Mouse (Mus musculus): ENCODE data around the gene Shroom3. TPM values are rescaled to one million over a fixed set of nuclear protein-coding genes. Genes with fewer than 3 reads are reported as not detected.
"Not testable (repeated sequence)": the region's sequence is repeated elsewhere in the genome, so short reads cannot be mapped to it uniquely, and the experiment has no call there.

Shroom3 gene
- polyA plus RNA-seq, 1 experiment from 2014 or later: 0.22 TPM

DNA sequence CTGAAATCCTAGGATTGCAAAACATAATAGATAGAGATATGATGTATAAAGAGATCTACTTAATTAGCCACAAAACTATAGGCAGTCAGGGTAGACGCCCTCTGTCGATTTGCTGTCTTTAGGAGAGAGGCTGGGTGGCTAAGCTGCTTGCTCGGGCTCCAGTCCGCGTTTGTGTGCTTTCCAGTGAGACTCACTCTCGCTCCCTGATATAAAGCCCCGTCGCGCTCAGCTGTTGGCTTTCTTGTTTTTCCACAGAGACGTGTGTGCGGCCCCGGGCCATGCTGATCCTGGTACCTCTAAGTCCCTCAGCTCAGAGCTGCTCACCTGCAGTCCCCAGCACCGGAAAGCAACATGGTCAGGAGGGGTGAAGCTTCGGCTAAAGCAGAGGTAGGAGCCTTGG lies 236.2 kb downstream of the Shroom3 start:
- no peak for ATAC-seq (ENCODE audit: insufficient read depth)
- Histone ChIP-seq H3K27me3 (no peaks in the 10 kb centered on the region), H3K27ac (replicated peaks) (no peak overlapping the region), H3K4me3 (replicated peaks) (no peak overlapping the region), H3K36me3 (replicated peaks) (no peaks in the 10 kb centered on the region), H3K4me1 (replicated peaks) (no peaks in the 10 kb centered on the region), H3K4me2 (no peak overlapping the region), H3K9ac (no peak overlapping the region), H3K9me3 (replicated peaks) (no peaks in the 10 kb centered on the region)
- WGBS (ENCODE audit: insufficient replicate concordance): 71% methylated on average over 14 of the region's 14 CpGs

DNA sequence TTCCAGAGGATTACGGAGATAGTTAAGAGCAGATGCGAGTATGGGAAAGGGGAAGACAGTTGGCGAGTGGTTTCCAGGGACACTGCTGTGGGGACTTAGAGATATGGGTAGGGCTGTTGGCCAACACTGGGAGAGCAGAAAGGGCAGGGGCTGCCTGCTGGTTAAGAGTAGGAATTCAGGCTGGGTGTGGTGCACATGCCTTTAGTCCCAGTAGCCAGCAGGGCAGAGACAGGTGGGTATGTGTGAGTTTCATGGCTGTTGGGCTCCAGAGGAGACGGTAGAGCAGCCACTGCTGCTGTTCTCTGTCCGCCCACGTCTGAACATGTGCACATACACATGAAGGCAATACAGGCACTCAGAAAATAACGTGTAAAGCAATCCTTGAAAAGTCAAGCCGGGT lies 237.7 kb downstream of the Shroom3 start:
- no peaks in the 10 kb centered on the region for H3K27me3 ChIP-seq
- 59% methylated on average over 8 of the region's 8 CpGs for WGBS (ENCODE audit: insufficient replicate concordance)
- no peak overlapping the region for H3K4me2 ChIP-seq
- no peak for ATAC-seq (ENCODE audit: insufficient read depth)
- H3K9ac ChIP-seq: no peak overlapping the region
- no peaks in the 10 kb centered on the region for H3K9me3 ChIP-seq (replicated peaks)
- H3K4me1 ChIP-seq (replicated peaks): peaks cover 5% of the 10 kb centered on the region; the same call in 1 of the 2 replicates
- no peak overlapping the region for H3K27ac ChIP-seq (replicated peaks)
- H3K36me3 ChIP-seq (replicated peaks): no peaks in the 10 kb centered on the region
- H3K4me3 ChIP-seq (replicated peaks): no peak overlapping the region

DNA sequence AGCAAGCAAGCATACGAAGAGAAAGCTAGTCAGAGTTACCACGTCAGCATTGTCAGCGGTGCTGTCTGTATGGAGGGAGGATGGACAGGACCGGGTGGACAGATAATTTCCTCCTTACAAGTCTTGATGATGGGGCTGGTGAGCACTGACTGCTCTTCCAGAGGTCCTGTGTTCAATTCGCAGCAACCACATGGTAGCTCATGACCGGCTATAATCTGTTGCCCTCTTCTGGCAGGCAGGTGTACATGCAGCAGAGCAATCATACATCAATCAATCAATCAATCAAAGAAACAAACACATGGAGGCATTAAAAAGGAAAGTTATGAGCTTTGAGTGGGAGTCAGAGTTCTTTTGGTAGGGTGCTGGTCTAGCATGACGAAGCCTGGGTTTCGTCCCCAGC lies 238.5 kb downstream of the Shroom3 start:
- ATAC-seq (ENCODE audit: insufficient read depth): no peak
- no peak overlapping the region for H3K27ac ChIP-seq (replicated peaks)
- no peak overlapping the region for H3K4me2 ChIP-seq
- 59% methylated on average over 8 of the region's 8 CpGs for WGBS (ENCODE audit: insufficient replicate concordance)
- H3K36me3 ChIP-seq (replicated peaks): no peaks in the 10 kb centered on the region
- no peak overlapping the region for H3K9ac ChIP-seq
- H3K4me3 ChIP-seq (replicated peaks): no peak overlapping the region
- peaks cover 5% of the 10 kb centered on the region; the same call in 1 of the 2 replicates for H3K4me1 ChIP-seq (replicated peaks)
- H3K9me3 ChIP-seq (replicated peaks): no peaks in the 10 kb centered on the region
- no peaks in the 10 kb centered on the region for H3K27me3 ChIP-seq

DNA sequence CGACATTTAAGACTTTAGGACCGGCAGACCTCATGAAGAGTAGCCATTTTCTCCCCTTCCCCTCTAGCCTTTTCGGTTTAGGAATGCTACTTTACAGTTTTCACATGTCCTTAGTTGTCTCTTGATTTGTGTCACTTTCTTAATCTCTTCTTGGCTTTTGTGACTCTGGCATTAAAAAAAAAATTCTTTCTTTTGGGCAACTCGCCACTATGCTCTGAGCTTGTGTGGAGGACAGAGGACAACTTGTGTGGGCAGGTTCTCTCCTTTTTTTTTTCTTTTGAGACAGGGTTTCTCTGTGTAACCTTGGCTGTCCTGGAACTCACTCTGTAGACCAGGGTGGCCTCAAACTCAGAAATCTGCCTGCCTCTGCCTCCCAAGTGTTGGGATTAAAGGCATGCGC lies 239.7 kb downstream of the Shroom3 start:
- H3K9me3 ChIP-seq (replicated peaks); H3K4me3 ChIP-seq (replicated peaks); ATAC-seq (ENCODE audit: insufficient read depth); H3K27me3 ChIP-seq; H3K4me1 ChIP-seq (replicated peaks); H3K27ac ChIP-seq (replicated peaks); H3K9ac ChIP-seq; H3K4me2 ChIP-seq; H3K36me3 ChIP-seq (replicated peaks): not testable (repeated sequence)
- 69% methylated on average over 5 of the region's 5 CpGs for WGBS (ENCODE audit: insufficient replicate concordance)

DNA sequence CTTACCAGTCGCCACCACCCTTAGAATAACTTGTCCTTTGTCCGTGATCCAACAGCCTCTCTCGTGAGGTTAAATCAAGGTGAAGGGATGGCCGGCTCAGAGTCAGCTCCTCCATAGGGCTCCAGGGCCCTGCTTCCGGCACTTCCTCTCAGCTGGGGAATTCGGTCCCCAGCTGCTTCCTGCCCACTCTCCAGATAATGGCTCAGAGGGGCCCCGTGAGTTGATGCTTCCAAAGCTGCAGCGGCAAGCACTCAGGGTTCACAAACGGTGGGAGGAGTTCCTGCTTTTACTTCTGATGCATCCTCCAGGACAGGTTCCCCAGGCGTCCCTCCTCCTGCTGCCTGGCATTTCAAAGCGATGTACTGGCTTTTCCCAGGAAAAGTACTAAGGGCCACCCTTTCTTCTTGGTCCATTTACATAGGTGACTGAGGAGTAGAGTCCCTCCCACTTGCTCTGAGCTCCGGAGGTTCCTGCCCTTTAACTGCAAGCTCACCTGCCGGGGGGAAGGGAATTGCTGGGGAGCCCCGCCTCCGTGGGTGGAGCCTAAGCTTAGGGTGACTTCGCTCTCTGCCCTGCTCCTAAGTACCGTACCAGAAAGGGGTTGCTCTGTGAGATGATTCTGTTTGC lies 241.7 kb downstream of the Shroom3 start:
- Histone ChIP-seq H3K9me3 (replicated peaks) (no peaks in the 10 kb centered on the region), H3K4me1 (replicated peaks) (peaks cover 5% of the 10 kb centered on the region; the same call in 1 of the 2 replicates), H3K36me3 (replicated peaks) (no peaks in the 10 kb centered on the region), H3K4me3 (replicated peaks) (no peak overlapping the region), H3K27me3 (no peaks in the 10 kb centered on the region), H3K27ac (replicated peaks) (no peak overlapping the region), H3K4me2 (peak overlapping the region; percentile 40), H3K9ac (no peak overlapping the region)
- WGBS (ENCODE audit: insufficient replicate concordance): 5% methylated on average over 17 of the region's 17 CpGs
- peak; percentile 69 for ATAC-seq (ENCODE audit: insufficient read depth)

DNA sequence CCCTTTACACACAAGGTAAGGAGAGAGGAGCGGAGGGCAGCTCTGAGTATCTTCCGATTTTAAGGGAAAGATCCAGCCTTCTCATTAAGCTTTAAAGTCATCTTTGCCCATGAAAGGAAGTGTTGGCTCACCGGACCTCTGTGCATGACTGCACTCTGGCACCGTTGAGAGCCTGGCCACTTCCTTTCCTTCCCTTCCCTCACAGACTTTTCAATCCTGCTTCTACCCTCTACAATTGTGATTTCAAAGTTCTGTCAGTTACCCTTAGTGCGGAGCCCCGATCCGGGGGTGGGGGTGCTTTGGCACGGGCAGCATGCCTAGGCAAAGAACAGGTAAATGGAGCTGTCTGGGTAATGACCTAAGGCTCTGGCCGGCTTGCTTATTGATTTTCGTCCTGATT lies 244.4 kb downstream of the Shroom3 start:
- no peak overlapping the region for H3K4me2 ChIP-seq
- no peak overlapping the region for H3K4me3 ChIP-seq (replicated peaks)

DNA sequence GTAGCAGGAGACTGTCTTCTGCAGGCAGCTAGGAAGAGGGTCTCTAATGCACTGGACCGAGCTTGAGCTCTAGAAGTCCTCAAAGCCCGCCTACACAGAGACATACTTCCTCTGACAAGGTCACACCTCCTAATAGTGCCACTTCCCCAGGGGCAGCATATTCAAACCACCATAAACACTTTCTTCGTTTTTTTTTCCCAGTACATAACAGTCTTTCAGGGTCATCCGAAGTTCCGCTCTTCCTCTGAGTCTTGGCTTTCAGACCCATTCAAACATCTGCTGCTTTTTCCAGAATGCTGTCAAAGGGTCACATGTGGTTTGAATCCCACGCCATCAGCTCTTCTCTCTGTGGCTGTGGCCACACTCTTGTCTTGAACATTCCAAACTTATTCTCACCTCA lies 247.3 kb downstream of the Shroom3 start:
- Histone ChIP-seq H3K4me1 (replicated peaks) (no peaks in the 10 kb centered on the region), H3K27me3 (no peaks in the 10 kb centered on the region), H3K4me2 (no peak overlapping the region), H3K4me3 (replicated peaks) (no peak overlapping the region), H3K9ac (no peak overlapping the region), H3K36me3 (replicated peaks) (no peaks in the 10 kb centered on the region), H3K9me3 (replicated peaks) (no peaks in the 10 kb centered on the region), H3K27ac (replicated peaks) (no peak overlapping the region)
- WGBS (ENCODE audit: insufficient replicate concordance): 46% methylated on average over 6 of the region's 6 CpGs
- ATAC-seq (ENCODE audit: insufficient read depth): no peak

More for the DNA sequence above, 244.4 kb downstream of the Shroom3 start:
- no peaks in the 10 kb centered on the region for H3K36me3 ChIP-seq (replicated peaks)
- H3K27ac ChIP-seq (replicated peaks): no peak overlapping the region
- ATAC-seq (ENCODE audit: insufficient read depth): no peak
- H3K27me3 ChIP-seq: no peaks in the 10 kb centered on the region
- no peak overlapping the region for H3K9ac ChIP-seq
- WGBS (ENCODE audit: insufficient replicate concordance): 42% methylated on average over 10 of the region's 10 CpGs
- H3K9me3 ChIP-seq (replicated peaks): no peaks in the 10 kb centered on the region
- H3K4me1 ChIP-seq (replicated peaks): peaks cover 5% of the 10 kb centered on the region; the same call in 1 of the 2 replicates

DNA sequence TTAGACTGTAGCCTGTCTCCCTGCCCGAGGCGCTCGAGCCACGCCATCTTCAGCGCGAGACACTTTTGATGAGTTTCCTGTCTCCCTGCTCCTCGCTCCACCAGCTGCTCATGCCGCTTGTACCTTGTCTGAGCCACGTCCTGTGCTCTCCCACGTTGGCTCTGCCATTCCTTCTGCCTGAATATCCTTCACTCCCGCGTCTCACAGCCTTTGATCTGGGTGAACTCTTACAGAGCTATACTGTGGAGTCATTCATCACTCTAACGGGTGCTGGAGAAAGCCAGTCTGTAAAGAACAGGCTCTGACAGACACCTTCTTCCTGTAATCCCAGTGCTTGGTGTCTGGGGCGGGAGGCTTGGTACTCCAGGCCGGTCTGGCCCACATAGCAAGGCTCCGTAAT lies 248.1 kb downstream of the Shroom3 start:
- ATAC-seq (ENCODE audit: insufficient read depth): no peak
- H3K9ac ChIP-seq: no peak overlapping the region
- H3K4me2 ChIP-seq: no peak overlapping the region
- 53% methylated on average over 16 of the region's 16 CpGs for WGBS (ENCODE audit: insufficient replicate concordance)
- no peak overlapping the region for H3K27ac ChIP-seq (replicated peaks)
- no peaks in the 10 kb centered on the region for H3K4me1 ChIP-seq (replicated peaks)
- H3K36me3 ChIP-seq (replicated peaks): no peaks in the 10 kb centered on the region
- no peaks in the 10 kb centered on the region for H3K27me3 ChIP-seq
- H3K4me3 ChIP-seq (replicated peaks): no peak overlapping the region
- H3K9me3 ChIP-seq (replicated peaks): no peaks in the 10 kb centered on the region

DNA sequence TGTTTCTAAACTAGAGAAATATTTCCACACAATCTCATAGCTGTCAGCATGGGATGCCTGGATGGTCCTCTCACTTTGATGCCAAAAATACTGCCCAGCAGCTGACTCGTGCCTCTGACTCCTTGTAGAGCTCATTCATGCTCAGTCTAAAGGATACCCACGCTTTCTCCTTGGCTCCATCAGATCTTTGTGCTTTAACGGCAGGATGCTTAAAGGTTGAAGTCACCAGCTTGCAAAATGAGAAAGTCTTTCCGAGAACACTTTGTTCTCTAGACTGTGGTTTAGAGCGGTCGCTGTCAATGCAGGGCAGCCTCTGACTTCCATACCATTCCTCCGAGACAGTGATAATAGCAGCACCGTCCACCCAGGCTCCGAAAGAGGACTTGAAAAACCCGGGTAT lies 249.8 kb downstream of the Shroom3 start:
- Histone ChIP-seq H3K4me3 (replicated peaks) (no peak overlapping the region), H3K27ac (replicated peaks) (no peak overlapping the region), H3K9me3 (replicated peaks) (no peaks in the 10 kb centered on the region), H3K36me3 (replicated peaks) (no peaks in the 10 kb centered on the region), H3K9ac (no peak overlapping the region), H3K4me1 (replicated peaks) (no peaks in the 10 kb centered on the region), H3K4me2 (no peak overlapping the region), H3K27me3 (no peaks in the 10 kb centered on the region)
- WGBS (ENCODE audit: insufficient replicate concordance): 62% methylated on average over 10 of the region's 10 CpGs
- no peak for ATAC-seq (ENCODE audit: insufficient read depth)

DNA sequence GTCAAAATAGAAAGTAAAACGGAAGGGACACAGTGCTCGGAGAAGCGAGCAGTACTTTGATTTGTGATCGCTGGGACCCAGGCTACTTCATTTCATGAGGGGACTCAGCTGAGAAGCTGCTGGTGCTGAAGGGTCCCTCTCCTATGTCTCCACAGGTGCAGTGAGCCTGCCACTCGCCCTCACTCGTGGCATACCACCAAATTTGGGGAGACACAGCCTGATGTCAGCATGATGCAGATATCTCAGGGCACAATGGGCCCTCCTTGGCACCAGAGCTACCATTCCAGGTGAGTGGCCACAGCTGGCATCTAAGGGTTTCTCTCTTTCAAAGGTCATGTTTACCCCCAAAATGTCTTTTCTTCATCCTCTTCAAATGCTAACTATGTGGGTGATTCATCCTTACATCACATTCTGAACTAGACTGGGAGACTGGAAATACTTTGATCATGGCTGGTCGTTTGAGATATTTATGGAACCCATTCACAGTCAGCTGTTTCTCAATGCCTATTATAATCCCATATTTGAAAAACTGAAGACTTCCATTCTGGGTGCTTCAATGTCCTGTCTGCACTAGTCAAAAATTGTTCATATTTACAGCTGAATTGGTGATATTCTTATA lies 250.5 kb downstream of the Shroom3 start:
- ATAC-seq (ENCODE audit: insufficient read depth): no peak
- WGBS (ENCODE audit: insufficient replicate concordance): 55% methylated on average over 7 of the region's 7 CpGs
- Histone ChIP-seq H3K4me1 (replicated peaks) (no peaks in the 10 kb centered on the region), H3K9ac (no peak overlapping the region), H3K36me3 (replicated peaks) (no peaks in the 10 kb centered on the region), H3K27ac (replicated peaks) (no peak overlapping the region), H3K27me3 (no peaks in the 10 kb centered on the region), H3K4me3 (replicated peaks) (no peak overlapping the region), H3K4me2 (no peak overlapping the region), H3K9me3 (replicated peaks) (no peaks in the 10 kb centered on the region)

DNA sequence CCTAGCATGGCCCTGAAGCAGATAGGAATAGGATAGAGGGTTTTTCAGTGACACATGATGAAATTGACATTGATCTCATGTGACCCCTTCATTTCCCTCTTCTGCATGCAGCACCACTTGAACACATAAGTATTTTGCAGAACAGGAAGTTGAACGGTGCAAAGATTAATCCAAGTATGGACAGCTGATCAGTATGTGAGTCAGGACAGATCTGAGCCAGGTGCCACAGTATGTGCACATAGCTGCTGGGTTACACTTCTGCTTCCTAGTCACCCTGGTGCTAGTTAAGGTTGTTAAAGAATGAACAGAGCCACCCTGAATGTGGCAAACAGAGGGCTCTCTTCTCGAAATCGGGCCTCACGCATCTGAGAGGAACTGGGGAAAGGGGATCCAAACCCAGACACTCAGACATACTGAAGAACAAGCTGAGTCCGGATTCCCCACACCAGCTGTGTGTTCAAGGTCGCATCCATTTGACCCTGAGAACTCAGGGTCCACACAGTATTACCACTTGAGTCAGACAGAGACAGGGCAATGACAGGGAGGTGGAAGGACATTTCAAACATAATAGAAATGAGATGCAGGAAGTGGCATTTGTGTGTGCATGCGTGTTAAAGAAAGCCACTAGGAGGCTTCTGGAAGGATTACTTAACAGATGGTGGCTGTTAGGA lies 251.2 kb downstream of the Shroom3 start:
- Histone ChIP-seq H3K4me3 (replicated peaks) (no peak overlapping the region), H3K27me3 (no peaks in the 10 kb centered on the region), H3K4me2 (no peak overlapping the region), H3K9me3 (replicated peaks) (no peaks in the 10 kb centered on the region), H3K9ac (no peak overlapping the region), H3K4me1 (replicated peaks) (no peaks in the 10 kb centered on the region), H3K27ac (replicated peaks) (no peak overlapping the region), H3K36me3 (replicated peaks) (no peaks in the 10 kb centered on the region)
- ATAC-seq (ENCODE audit: insufficient read depth): no peak
- WGBS (ENCODE audit: insufficient replicate concordance): 51% methylated on average over 7 of the region's 7 CpGs
